Mouse (Mus musculus): ENCODE measurements at regions not wholly inside any gene's neighbourhood (a gene's known extent, or its start where the extent isn't known, plus 50 kb on each side); places are given as distances from the start of the nearest gene placed in this dataset.

DNA sequence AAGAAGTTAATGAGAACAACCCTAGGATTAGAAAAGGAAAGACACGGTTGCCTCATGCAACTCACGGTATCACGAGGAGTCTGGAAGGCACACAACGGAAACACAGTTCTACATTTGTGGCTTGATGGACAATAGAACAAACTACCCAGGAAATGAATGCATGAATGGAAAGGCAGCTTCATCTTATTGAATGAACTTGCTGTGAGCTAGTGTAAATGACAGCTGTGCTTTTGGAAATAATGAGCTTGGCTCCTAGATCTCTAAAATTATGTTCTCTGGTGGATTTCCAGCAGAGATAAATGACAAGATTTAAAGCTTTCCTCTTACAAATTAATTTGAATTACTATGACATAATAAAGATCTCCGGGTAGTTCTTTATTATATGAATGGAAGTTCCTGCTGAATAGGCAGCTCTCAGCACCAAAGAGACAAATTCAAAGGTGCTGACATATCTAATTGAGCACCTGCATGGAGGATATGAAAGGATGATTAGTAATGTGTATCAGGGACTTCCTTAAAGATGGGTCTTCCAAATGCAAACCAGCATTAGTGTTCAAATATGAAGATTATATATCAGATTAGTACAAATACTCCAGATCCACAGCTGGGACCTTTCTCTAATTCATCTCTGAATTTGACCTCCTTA, 262.5 kb downstream of the Pth2r start:
- TF ChIP-seq EP300 (IDR thresholded peaks at IDR 0.05; ENCODE audit: low read depth), result no peak
- TF ChIP-seq CTCF (IDR thresholded peaks at IDR 0.05; ENCODE audit: low read depth), result no peak
